Mouse (Mus musculus) heart, postnatal 0 days (tissue): ENCODE results near the gene Sectm1a.

ENCODE experiments used
- CTCF ChIP-seq: IDR thresholded peaks from 2 replicates; pipeline ENCODE4 v1.5.1; 2016; ENCODE audit warnings: antibody characterized with exemption, control low read depth, low read depth
- EP300 ChIP-seq: IDR thresholded peaks from 2 replicates; pipeline ENCODE4 v1.6.1; 2016; ENCODE audit warnings: antibody characterized with exemption, low read depth

DNA sequence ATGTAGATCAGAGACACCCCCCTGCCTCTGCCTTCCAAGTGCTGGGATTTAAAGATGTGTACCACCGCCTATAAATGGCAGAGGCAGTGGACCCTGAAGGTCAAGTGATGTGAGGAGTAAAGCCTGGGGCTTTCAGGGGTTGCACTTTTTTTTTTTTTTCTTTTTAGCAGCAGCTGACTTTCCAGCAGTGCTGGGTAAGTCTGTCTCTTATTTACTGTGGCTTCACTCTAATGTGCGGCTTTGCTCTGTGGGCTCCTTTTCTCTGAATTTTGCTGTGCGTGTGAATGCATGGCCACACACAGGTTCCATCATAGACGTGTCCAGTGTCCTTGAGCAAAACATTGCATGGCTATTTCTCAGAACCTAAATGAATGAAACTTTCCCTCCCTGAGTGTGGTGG lies 39.4 kb downstream of the Sectm1a start:
- TF ChIP-seq CTCF = no peak
- no peak for TF ChIP-seq EP300
